Mouse (Mus musculus) erythroblast, embryonic 14.5 days (primary cell): ENCODE results near the gene Rnf10.

Source experiments
- GATA1 ChIP-seq: IDR thresholded peaks from 2 replicates; pipeline ENCODE4 v1.6.1; 2012; ENCODE audit warnings: low read length, inconsistent platforms, mixed read lengths
- TAL1 ChIP-seq: IDR thresholded peaks from 3 replicates; pipeline ENCODE4 v1.6.1; 2012; ENCODE audit warnings: low read length, inconsistent platforms, mixed read lengths

GRCm38 (mm10) chr5:115301615-115302014 lies 28.9 kb upstream of the Rnf10 start:
- no peak for TF ChIP-seq TAL1
- no peak for TF ChIP-seq GATA1
